Mouse (Mus musculus) kidney, postnatal 10 days (tissue): ENCODE data around the gene Frmd4b.

Experiments used
- DNase-seq: peaks from one replicate; pipeline ENCODE4 v3.0.0; 2021; ENCODE audit warnings: mixed read lengths

Gene Frmd4b

GRCm38 (mm10) chr6:97617266-97617743 lies at the start of gene Frmd4b:
Gene Frmd4b, minus strand, starts transcription at chr6:97617541.
- DNase-seq: peak; percentile 80

DNA sequence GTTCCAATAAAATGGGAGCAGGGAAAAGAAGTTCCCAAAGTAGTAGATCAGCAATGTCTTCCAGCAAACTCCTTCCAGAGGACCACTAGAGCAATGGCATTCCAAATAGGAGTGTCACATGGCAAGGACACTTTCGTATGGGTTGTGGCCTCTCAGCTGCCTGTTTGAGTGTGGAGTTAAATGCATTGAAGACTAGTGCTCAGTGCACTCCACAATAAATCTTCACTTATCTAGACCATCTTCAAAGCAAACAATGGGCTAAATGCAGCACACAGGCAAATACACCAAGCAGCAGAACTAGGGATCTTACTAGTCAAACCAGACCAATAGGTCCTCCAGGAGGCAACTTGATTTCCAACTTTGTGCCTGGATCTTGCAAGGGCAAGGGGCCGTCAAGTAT lies 49.1 kb upstream of the Frmd4b start:
- DNase-seq: no peak

DNA sequence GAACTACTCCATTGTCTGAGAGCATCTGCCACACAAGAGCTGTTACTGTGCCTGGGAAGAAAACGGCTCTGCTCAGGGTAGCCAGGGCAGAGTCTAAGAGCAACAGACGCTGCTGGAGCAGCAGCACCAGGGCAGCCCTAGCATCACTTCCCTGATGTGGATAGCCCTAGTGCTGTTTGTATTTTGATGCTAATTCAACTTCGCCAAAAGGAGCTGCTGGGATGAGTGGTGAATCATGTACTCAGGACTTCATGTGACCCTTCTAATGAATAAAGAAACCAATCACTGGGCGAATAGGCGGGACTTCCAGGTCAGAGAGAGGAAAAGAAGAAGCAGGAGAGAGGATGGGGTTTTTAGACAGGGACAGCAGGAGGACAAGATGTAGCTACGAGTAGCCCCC lies 41.6 kb upstream of the Frmd4b start:
- no peak for DNase-seq

DNA sequence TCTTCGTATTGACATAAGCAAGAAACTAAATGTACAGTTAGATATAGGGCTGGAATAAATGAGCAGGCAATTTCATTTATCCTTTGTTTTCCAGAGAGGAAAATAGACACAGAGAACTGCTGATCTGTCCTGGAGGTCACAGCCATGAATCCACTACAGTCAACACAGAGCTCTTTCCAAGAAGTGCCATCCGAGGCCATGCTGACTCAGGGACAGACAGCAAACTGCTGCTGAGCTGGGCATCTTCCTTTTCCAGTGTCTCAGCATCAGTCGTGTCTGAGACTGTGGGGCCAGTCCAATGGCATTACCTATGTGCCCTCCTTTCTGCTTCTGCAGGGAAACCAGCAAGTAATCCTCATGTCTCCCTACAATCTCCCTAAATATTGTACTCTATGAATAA lies 38.6 kb upstream of the Frmd4b start:
- no peak for DNase-seq

DNA sequence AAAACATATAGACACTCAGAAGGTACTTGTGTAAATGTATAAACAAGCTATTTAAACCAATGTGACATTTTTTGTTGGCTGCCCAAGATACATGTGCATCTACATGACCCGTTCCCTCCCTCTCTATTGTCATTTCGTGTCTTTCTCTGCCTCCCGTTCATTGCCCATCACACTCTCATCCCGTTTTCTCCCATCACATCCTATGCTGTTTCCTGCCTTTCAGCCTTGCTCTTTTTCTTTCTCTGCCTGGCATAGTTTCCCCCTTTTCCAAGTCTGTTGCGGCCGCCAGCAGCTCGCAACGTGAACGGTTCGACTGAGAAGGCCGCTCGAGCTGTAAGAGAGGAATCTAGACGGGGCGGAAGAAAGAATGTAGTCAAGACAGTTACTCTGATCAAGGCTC lies 30.2 kb upstream of the Frmd4b start:
- no peak for DNase-seq

- no peak for DNase-seq
These were observed 6.0 kb upstream of the Frmd4b start for GRCm38 (mm10) chr6:97623330-97623729.

GRCm38 (mm10) chr6:97622236-97622635 lies 4.9 kb upstream of the Frmd4b start:
- DNase-seq: no peak

GRCm38 (mm10) chr6:97617774-97618173 lies 433 bp upstream of the Frmd4b start:
- no peak for DNase-seq

- DNase-seq: peak; percentile 77
These were observed 579 bp downstream of the Frmd4b start for GRCm38 (mm10) chr6:97616658-97617265.

DNA sequence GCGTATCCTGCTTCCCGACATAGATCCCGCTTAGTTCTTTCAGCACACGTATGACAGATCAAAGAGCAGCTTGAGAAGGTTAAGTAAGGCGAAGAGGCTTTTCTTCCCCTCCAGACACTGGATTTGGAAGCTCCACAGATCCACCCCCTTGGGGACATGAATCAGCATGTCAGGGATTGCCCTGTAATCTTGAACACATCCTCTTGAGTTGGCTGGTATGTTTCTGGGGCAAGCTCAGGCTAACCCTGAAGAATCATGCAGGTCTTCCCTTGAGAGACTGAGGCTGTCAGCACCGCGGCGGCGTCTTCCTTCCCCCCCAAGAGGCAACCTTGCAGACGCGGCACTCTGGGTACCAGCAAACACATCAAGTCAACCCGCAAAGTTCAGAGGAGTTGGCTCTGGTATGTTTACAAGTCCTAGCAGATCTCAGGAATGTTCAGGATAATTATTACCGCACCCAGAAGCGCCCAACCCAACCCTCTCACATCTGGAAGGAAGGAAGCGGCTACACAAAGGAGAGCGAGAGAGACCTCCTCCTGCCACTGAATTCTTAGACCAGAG lies 1.4 kb downstream of the Frmd4b start:
- no peak for DNase-seq

DNA sequence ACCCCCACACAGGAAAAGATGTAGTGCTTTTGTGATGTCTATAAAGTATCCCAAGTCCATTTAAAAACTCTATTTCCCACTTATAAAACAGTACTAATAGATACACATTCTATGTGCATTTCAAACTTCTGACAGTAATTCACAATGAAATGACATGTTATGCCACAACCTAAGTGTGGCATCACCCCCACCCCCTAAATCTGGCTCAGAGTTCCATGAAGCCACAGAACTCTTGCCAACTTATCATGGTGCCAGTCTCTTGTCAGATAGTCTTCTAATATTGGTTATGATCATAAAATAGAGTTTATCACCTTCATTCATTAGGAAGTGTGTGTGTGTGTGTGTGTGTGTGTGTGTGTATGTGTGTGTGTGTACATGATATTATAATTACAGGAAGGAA lies 3.2 kb downstream of the Frmd4b start:
- DNase-seq: no peak

- no peak for DNase-seq
These were observed 4.5 kb downstream of the Frmd4b start for GRCm38 (mm10) chr6:97612861-97613260.

DNA sequence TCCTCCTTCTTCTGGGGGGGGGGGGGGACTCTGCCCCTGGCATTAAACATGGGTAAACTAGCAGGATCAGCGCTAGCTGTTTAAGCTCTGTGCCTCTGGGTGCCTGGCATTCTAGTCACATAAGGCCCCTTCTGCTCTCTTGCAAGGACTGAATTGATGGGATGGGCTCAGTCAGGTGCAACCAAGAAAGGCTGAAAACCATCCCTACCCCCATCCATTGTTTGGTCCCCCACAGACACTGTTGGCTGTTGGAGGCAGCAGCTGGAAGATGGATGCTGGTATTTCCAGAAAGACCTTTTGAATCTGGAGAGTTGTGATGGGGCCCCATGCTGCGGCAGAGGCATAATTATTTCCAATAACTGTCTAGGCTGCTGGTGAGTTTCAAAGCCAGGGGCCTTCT lies 7.3 kb downstream of the Frmd4b start:
- DNase-seq: no peak

GRCm38 (mm10) chr6:97607646-97608045 lies 9.7 kb downstream of the Frmd4b start:
- DNase-seq: no peak

GRCm38 (mm10) chr6:97595218-97595617 lies 22.1 kb downstream of the Frmd4b start:
- DNase-seq: no peak

- DNase-seq: no peak
These were observed 22.8 kb downstream of the Frmd4b start for GRCm38 (mm10) chr6:97594589-97594988.

DNA sequence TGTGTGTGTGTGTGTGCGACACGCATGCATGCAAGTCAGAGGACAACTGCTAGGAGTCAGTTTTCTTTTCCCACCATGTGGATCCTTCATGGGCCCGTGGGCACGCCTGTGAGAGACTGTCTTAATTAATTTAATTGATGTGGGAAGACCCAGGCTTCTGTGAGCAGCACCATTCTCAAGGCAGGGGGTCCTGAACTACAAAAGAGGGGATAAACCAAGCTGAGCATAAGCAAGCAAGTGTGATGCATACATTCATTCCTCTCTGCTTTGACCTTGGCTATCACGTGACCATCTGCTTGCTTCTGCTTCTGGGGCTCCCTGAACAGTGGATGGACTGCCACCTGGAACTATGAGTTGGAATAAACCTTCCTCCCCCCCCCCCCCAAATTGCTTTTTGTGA lies 27.1 kb downstream of the Frmd4b start:
- DNase-seq: no peak

DNA sequence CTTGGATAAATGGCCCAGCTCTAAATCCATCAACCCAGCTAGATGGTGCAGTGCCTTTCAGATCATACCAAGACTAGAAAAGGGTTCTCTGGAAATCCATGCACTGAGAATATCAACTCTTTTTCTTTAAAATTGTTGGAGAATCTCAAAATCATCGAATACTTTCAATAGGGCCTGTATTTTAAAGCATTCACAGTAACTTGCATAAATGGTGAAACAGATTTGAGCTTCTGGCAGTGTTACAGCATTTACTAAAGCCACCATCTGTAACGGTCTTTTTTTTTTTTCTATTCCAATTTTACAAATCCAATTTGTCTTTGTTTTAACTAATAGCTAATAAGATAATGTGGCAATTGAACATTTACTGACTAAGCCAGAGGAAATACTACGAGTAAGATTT lies 27.8 kb downstream of the Frmd4b start:
- no peak for DNase-seq

- no peak for DNase-seq
These were observed 28.3 kb downstream of the Frmd4b start for GRCm38 (mm10) chr6:97589031-97589430.

- DNase-seq: peak; percentile 34
These were observed 30.7 kb downstream of the Frmd4b start for GRCm38 (mm10) chr6:97586606-97587005.

DNA sequence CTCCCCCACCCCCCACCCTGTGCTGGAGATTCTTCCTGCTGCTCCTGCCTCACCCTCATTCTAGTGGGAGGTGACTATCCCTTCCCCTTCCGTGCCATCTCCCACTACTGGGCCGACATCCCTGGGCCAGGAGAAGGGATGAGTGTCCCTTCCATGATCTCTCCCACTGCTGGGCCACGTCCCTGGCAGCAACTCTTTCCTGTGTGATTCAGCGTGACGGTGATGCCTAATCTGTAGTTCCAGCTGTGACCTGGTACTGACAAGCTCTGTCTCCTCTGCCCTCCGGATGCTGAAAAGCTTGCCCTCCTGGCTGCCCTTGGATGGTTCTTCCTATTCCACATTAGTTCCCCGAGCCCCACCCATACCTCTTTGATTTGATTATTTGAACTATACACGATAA lies 31.3 kb downstream of the Frmd4b start:
- DNase-seq: no peak

- no peak for DNase-seq
These were observed 34.6 kb downstream of the Frmd4b start for GRCm38 (mm10) chr6:97582748-97583147.

DNA sequence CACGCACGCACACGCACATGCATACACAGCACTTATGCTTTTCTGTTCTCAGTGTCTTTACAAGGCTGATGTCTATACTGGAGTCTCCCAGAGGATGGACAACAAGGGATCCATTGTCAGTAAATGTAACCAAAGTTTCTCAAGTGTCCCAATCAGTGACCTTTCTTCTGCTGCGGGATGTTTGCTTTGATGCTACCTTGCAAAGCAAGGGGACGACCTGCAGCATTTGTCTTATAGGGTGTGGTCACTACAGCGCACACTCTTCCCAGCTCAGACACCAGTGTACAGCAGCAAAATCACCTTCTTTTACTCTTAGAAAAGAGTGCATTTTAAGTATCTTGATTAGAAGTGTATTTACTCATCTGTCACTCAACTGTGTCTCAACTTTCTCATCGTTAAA lies 35.4 kb downstream of the Frmd4b start:
- no peak for DNase-seq

DNA sequence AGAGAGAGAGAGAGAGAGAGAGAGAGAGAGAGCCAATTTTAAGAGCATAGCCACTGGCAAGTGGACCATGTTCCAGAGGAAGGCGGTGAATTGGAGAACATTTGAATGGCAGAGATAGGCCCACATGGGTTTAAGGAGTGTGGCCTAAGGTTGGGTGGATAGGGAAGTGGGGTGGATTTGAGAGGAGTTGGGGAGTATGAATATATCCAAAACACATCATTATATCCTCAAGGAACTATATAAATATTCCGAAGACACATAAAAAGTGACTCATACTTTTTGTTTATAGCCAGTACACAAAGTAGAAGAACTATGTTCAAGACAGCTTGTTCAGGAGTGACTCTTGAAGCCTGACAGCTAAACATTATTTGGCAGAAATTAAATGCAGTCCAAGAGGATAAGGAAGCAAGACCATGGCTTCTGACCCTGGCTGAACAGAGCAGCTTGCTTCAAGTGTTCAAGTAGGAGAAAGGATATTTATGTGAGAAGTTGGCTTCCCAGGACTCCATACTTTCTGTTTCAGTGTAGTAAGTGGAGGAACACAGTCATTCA lies 36.8 kb downstream of the Frmd4b start:
- no peak for DNase-seq

GRCm38 (mm10) chr6:97579704-97580103 lies 37.6 kb downstream of the Frmd4b start:
- peak; percentile 33 for DNase-seq
